Comparison of ENCODE assay signal across 8 mouse cellular contexts in the genomic region with DNA sequence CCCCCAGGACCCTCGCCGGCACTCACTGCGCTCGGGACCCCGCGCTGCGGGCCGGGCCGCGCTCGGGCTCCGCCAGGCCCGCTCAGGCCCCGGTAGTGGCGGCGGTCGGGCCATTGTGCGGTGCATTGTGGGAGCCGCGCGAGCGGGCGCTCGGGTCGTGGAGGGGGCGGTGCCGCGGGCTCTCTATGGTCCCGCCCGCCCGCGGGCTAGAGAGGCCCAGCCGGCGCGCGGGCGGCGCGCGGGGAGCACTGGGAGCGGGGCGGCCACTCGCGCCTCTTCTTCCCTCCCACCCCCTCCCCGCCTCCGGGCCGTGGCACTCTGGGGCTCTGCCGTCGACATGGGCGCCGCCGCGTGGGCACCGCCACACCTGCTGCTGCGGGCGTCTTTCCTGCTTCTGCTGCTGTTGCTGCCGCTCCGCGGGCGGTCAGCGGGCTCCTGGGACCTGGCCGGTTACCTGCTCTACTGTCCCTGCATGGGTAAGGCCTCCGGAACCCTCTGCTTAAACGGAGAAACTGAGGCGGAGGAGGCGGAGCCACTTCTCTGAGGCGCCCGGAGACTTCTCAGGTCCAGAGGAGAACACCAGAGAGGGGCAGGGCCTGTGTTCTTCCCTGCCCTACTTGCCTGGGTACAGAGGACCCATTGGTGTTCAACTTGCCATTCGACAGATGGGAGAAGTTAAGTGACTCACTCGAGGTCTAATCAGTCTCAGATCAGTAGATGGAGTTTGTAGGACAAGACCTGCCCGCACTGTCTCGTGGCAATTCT. TPM values are rescaled to one million over a fixed set of nuclear protein-coding genes. Genes with fewer than 3 reads are reported as not detected.
DNase-seq lines count a peak whose midpoint lies in the region; TF ChIP-seq lines count a peak whose summit lies in the region.

A gene (minus strand): TSS at position 177 of the 765 bp plus-strand sequence.
A gene (plus strand): TSS at position 284 of the 765 bp plus-strand sequence.

- H3K27ac ChIP-seq in gastrocnemius, adult 2 months, result peak within 1 kb of the TSS; percentile 93

- H3K4me1 ChIP-seq in megakaryocyte, embryonic 14.5 days, result peaks cover 79% of the 10 kb centered on the region

- intact Hi-C loops in gastrocnemius, adult 2 months (cut with DNase I), result loop anchor here (5.0 kb wide), 3 partner anchors 51 to 106 kb away; a partner anchor contains a TSS

- peak; percentile 71 for DNase-seq in WW6 (ENCODE audit: low read depth, low spot score)
- DNase-seq in cerebellum, postnatal 4 days (ENCODE audit: low spot score in 2 of 2), result peak; percentile 65 to 85
- DNase-seq in gastrocnemius, adult 2 months, result peak; percentile 96
- peak; percentile 39 for DNase-seq in hindlimb bud, embryonic 11.5 days (ENCODE audit: extremely low spot score, low read depth, low spot score)
- peak; percentile 65 to 84 for DNase-seq in left cerebral cortex, adult 8-10 months (ENCODE audit: low spot score in 2 of 2)
- peak; percentile 92 to 93 for DNase-seq in right cerebral cortex, postnatal 10 days (ENCODE audit: low spot score in 2 of 2)
- DNase-seq in urinary bladder, postnatal 25 days (ENCODE audit: low spot score), result peak; percentile 89

- peak within 1 kb of the TSS; percentile 99 for H3K4me3 ChIP-seq in gastrocnemius, adult 2 months
- peak within 1 kb of the TSS; percentile 97 for H3K4me3 ChIP-seq in megakaryocyte, embryonic 14.5 days (replicated peaks)

- no peaks in the 10 kb centered on the region for H3K27me3 ChIP-seq in megakaryocyte, embryonic 14.5 days (replicated peaks)

- H3K36me3 ChIP-seq in megakaryocyte, embryonic 14.5 days (replicated peaks; ENCODE audit: low read length), result peaks cover 49% of the 10 kb centered on the region

- peak; percentile 48; the same call in 1 of the 2 replicates for TF ChIP-seq CTCF in gastrocnemius, adult 2 months (IDR thresholded peaks at IDR 0.05)

- H3K9me3 ChIP-seq in megakaryocyte, embryonic 14.5 days, result no peaks in the 10 kb centered on the region

RNA-seq across cellular contexts. Expression of the first gene that starts in this region (rescaled TPM):
- total RNA-seq in gastrocnemius, adult 2 months (2021), result 1 to 10 TPM; 2.5 to 2.8 TPM
- 1 to 10 TPM; 5.8 to 6.8 (median 6.1) TPM for total RNA-seq in left cerebral cortex, adult 8-10 months (2022)
- polyA plus RNA-seq in megakaryocyte, embryonic 14.5 days (2012; ENCODE audit: insufficient read depth, low replicate concordance), result 5.7 and 6.8 TPM in 2 replicates

RNA-seq across cellular contexts. Expression of the second gene that starts in this region (rescaled TPM):
- 10 to 100 TPM in 1 of 2 experiments, 1 to 10 TPM in 1; 7.6 to 13.2 TPM for total RNA-seq in gastrocnemius, adult 2 months (2021)
- 10 to 100 TPM; 16.2 to 17.9 (median 17.3) TPM for total RNA-seq in left cerebral cortex, adult 8-10 months (2022)
- 2.1 and 3.0 TPM in 2 replicates for polyA plus RNA-seq in megakaryocyte, embryonic 14.5 days (2012; ENCODE audit: insufficient read depth, low replicate concordance)

Comparison
In these comparisons a context has a peak if more than half of its experiments do, and no peak if none do; other contexts are left out.
1. Peak in every context shown above with its lines: DNase-seq, H3K4me3 ChIP-seq and H3K27ac ChIP-seq.
2. DNase-seq: peak in every context shown above with its lines; median percentile 96 in gastrocnemius, adult 2 months; 92 in right cerebral cortex, postnatal 10 days; 89 in urinary bladder, postnatal 25 days; 75 in cerebellum, postnatal 4 days; 74 in left cerebral cortex, adult 8-10 months; 71 in WW6; 39 in hindlimb bud, embryonic 11.5 days.